Mouse (Mus musculus): ENCODE results near the gene Zbtb3. TPM values are rescaled to one million over a fixed set of nuclear protein-coding genes. Genes with fewer than 3 reads are reported as not detected.

Gene Zbtb3
- polyA plus RNA-seq, 1 experiment from 2014 or later: 6.8 TPM

DNA sequence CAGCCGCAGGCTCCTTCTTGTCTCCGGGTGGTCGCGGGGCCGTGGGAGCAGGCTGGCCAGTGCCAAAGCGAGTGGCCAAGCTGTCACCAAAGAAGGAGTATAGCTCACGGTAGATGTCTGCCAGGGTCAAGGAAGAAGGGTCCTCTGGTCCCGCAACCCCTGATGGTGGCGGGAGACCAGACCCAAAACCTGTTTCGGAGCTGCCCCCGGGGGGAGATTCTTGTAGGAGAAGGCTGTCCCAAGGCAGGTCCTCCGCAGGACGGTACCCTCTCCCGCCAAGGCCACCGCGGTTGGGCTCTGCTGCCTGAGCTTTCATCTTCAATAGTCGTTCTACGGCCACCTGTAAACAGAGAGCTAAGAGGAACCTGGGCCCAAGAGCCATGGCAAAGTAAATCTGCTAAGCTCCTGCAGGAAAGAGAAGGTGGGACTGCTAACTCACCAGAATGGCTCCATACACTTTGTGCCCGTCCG lies 27.4 kb upstream of the Zbtb3 start:
- DNase-seq (ENCODE audit: extremely low spot score, low spot score): peak; percentile 31
- peaks cover 52% of the 10 kb centered on the region for H3K4me1 ChIP-seq
- peak overlapping the region; percentile 88 for H3K4me3 ChIP-seq
- H3K27me3 ChIP-seq (ENCODE audit: poor library complexity, severe bottlenecking): no peaks in the 10 kb centered on the region
- H3K9me3 ChIP-seq: no peaks in the 10 kb centered on the region
- WGBS: 8% methylated on average over 20 of the region's 20 CpGs
- H3K36me3 ChIP-seq (replicated peaks): peaks cover 70% of the 10 kb centered on the region
- peak overlapping the region; percentile 98 for H3K27ac ChIP-seq

DNA sequence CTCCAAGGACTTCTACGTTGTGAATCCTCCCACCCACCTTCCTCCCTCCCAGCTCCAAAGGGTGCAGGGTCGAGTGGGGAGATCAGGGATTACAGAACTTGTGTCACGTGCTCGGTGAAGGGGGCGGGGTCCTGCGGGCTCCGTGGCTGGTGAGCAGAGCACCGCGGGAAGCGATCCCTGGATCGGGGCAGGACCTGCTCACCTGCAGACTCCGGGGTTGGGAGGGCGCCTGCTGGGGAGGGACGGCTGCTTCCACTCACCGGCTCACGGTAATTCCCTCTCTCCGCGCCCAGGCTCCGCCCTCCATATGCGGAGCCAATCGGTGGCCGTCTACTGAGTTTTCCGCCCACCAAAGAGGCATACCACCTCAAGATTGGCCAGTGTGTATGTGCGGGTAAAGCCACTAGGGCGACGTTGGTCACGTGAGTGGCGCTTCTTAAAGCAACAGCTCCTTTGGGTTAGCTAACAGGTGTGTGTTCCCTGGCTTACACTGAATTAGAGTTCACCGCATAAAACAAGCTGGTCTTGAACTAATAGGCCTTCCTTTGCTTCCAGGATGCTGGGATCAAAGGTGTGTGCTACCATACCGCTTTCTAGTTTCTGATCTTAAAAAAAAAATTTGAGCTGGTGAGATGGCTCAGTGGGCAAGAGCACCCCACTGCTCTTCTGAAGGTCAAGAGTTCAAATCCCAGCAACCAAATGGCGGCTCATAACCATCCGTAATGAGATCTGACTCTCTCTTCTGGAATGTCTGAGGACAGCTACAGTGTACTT lies 16.2 kb upstream of the Zbtb3 start, which contains the start of gene Taf6l:
Gene Taf6l (minus strand): TSS at position 410 of the 774 bp plus-strand sequence.
- H3K9me3 ChIP-seq: no peaks in the 10 kb centered on the region
- peak within 1 kb of the TSS; percentile 89 for H3K27ac ChIP-seq
- H3K4me3 ChIP-seq: peak within 1 kb of the TSS; percentile 73
- no peaks in the 10 kb centered on the region for H3K27me3 ChIP-seq (ENCODE audit: poor library complexity, severe bottlenecking)
- peak; percentile 90 for DNase-seq (ENCODE audit: extremely low spot score, low spot score)
- peaks cover 43% of the 10 kb centered on the region for H3K36me3 ChIP-seq (replicated peaks)
- peaks cover 25% of the 10 kb centered on the region for H3K4me1 ChIP-seq
- WGBS: 1% methylated on average over 32 of the region's 32 CpGs

DNA sequence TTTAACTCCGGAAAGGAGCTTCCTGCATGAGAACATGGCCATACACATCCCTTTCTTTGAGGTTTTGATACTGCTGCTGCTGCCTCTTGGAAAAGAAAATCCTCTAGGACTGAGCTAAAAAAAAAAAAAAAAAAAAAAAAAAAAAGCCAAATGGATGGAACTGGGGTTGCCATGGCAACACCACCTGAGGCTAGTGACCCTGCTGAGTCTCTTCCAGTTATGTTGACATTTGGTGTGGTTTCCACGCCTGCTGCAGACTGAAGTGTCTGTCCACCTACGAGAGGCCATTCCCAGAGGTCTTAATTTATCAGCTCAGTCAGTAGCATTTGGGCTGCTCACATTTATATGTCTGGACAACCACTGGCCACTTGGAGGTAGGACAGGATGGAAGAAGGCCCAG lies 13.8 kb upstream of the Zbtb3 start:
- no peak overlapping the region for H3K4me3 ChIP-seq
- 21% methylated on average over 3 of the region's 3 CpGs for WGBS
- no peaks in the 10 kb centered on the region for H3K9me3 ChIP-seq
- H3K27me3 ChIP-seq (ENCODE audit: poor library complexity, severe bottlenecking): no peaks in the 10 kb centered on the region
- DNase-seq (ENCODE audit: extremely low spot score, low spot score): peak; percentile 21
- H3K27ac ChIP-seq: peak overlapping the region; percentile 40; the same call in 1 of the 2 replicates
- H3K4me1 ChIP-seq: peaks cover 25% of the 10 kb centered on the region
- H3K36me3 ChIP-seq (replicated peaks): peaks cover 40% of the 10 kb centered on the region

DNA sequence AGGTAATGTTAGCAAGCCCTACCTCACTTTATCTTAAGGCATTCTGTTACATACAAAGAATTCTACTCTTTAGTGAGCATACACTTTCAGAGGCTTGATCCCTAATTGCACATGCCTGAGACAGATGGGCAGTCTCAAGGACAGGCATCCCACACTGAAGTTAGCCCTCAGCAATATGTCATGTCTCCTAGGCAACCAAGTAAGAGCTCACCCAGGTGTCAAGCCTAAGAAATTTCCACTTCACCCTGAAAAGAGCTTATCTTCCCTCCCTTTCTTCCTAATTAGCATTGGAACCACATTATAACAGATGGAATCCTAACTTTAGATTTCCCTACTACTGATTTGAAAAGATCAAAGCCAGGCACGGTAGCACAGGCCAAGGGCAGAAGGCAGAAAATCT lies 13.2 kb upstream of the Zbtb3 start:
- DNase-seq (ENCODE audit: extremely low spot score, low spot score): no peak
- peaks cover 40% of the 10 kb centered on the region for H3K36me3 ChIP-seq (replicated peaks)
- H3K4me3 ChIP-seq: no peak overlapping the region
- WGBS: 61% methylated on average over 1 of the region's 1 CpGs
- no peaks in the 10 kb centered on the region for H3K27me3 ChIP-seq (ENCODE audit: poor library complexity, severe bottlenecking)
- peak overlapping the region; percentile 40; the same call in 1 of the 2 replicates for H3K27ac ChIP-seq
- peaks cover 25% of the 10 kb centered on the region for H3K4me1 ChIP-seq
- no peaks in the 10 kb centered on the region for H3K9me3 ChIP-seq

DNA sequence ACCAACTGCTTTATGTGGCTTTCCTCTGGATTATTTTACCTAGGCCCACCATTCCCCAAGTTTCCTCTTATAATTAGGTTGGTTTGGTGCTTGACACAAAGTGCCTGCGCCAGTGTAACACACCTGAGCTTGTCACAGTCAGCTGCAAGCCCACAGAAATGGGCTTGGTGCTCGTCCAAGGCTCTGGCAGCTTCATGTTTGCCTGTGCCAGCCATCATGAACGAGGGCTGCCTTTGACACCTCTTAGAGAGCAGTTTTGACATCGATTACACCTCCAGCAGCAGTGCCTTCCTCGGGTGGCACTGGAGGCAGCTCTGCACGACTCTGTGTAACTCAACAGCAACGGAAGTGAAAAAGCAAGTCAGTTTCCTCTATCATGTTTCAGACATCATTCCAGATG lies 12.2 kb upstream of the Zbtb3 start:
- Histone ChIP-seq H3K9me3 (no peaks in the 10 kb centered on the region), H3K27ac (no peak overlapping the region), H3K4me1 (peaks cover 22% of the 10 kb centered on the region), H3K36me3 (replicated peaks) (peaks cover 44% of the 10 kb centered on the region), H3K4me3 (no peak overlapping the region), H3K27me3 (ENCODE audit: poor library complexity, severe bottlenecking) (no peaks in the 10 kb centered on the region)
- DNase-seq (ENCODE audit: extremely low spot score, low spot score): no peak
- 88% methylated on average over 7 of the region's 7 CpGs for WGBS

DNA sequence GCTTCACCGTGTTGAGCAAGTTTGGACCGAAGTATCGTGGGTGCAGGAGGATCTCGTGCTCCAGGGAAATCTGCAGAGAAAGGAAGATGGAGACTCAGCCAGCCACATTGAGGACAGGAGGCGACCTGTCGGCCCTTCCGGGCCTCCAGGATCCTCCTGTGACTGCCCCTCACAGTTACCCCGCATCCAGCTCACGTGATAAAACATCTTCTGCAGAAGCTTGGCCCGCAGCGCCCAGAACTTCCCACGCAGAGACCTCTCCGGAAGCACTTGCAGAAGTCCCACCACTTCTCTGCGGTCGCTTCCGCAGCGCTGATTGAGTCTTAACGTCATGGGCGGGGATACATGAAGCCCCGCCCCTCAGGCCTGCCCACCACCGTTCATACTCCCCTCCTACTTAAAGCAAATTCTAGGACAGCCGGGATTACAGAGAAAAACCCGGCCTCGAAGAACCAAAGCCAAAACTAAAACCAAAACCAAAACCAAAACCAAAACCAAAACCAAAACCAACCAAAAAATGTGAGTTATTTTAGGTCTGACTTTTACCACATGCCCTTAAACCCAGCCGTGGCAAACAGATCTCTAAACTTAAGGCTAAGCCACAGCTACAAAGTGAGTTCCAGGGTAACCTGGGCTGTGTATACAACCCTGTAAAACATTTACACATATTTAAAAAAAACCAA lies 4.0 kb upstream of the Zbtb3 start, which contains the start of gene Polr2g:
Gene Polr2g (minus strand): TSS at position 314 of the 683 bp plus-strand sequence.
- DNase-seq (ENCODE audit: extremely low spot score, low spot score): peak; percentile 85
- H3K27me3 ChIP-seq (ENCODE audit: poor library complexity, severe bottlenecking): no peaks in the 10 kb centered on the region
- H3K9me3 ChIP-seq: no peaks in the 10 kb centered on the region
- WGBS: 2% methylated on average over 25 of the region's 25 CpGs
- H3K4me1 ChIP-seq: peaks cover 27% of the 10 kb centered on the region
- peak within 1 kb of the TSS; percentile 87 for H3K27ac ChIP-seq
- peak within 1 kb of the TSS; percentile 76 for H3K4me3 ChIP-seq
- peaks cover 35% of the 10 kb centered on the region for H3K36me3 ChIP-seq (replicated peaks)

DNA sequence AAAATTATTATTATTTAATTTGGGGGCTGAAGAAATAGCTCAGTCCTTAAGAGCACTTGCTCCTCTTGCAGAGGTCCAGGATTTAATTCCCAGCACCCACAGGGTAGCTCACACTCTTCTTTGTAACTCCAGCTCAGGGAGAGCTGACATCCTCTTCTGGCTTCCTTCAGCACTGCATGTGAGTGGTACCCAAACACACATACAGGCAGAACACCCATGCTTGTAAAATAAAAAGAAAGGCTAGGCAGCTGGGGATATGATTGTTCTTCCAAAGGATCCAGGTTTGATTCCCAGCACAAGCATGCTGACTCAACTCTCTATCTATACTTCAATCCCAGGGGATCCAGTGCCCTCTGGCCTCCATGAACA lies 3.4 kb upstream of the Zbtb3 start:
- Histone ChIP-seq H3K9me3 (no peaks in the 10 kb centered on the region), H3K4me3 (peak overlapping the region; percentile 76), H3K36me3 (replicated peaks) (peaks cover 35% of the 10 kb centered on the region), H3K4me1 (peaks cover 32% of the 10 kb centered on the region), H3K27me3 (ENCODE audit: poor library complexity, severe bottlenecking) (no peaks in the 10 kb centered on the region), H3K27ac (no peak overlapping the region)
- DNase-seq (ENCODE audit: extremely low spot score, low spot score): no peak

DNA sequence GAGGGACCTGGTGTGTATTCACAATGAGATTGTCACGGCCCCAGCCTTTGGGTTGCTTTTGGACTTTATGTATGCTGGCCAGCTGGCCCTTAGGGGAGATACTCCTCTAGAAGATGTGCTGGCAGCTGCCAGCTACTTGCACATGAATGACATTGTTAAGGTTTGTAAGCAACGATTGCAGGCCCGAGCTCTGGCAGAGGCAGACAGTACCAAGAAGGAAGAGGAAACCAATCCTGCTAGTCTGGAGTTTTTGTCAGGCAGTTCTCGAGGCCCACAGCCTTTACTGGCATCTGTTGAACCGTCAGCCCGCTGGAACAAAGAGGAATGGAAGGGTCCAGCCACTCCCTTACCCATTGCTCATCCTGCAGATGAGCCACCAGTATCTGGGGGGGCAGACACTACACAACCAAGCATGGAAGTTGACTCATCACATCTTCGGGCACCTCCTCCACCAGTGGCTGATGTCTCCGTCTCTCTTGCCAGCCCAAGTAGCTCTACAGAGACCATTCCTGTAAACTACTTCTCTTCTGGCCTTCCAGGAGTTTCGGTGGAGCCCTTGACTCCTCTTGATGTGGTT lies 937 bp downstream of the Zbtb3 start:
- DNase-seq (ENCODE audit: extremely low spot score, low spot score): no peak
- Histone ChIP-seq H3K27ac (peak overlapping the region; percentile 90), H3K4me3 (peak overlapping the region; percentile 65), H3K27me3 (ENCODE audit: poor library complexity, severe bottlenecking) (no peaks in the 10 kb centered on the region), H3K9me3 (no peaks in the 10 kb centered on the region), H3K36me3 (replicated peaks) (peaks cover 52% of the 10 kb centered on the region), H3K4me1 (peaks cover 21% of the 10 kb centered on the region)
- WGBS: 94% methylated on average over 9 of the region's 9 CpGs

DNA sequence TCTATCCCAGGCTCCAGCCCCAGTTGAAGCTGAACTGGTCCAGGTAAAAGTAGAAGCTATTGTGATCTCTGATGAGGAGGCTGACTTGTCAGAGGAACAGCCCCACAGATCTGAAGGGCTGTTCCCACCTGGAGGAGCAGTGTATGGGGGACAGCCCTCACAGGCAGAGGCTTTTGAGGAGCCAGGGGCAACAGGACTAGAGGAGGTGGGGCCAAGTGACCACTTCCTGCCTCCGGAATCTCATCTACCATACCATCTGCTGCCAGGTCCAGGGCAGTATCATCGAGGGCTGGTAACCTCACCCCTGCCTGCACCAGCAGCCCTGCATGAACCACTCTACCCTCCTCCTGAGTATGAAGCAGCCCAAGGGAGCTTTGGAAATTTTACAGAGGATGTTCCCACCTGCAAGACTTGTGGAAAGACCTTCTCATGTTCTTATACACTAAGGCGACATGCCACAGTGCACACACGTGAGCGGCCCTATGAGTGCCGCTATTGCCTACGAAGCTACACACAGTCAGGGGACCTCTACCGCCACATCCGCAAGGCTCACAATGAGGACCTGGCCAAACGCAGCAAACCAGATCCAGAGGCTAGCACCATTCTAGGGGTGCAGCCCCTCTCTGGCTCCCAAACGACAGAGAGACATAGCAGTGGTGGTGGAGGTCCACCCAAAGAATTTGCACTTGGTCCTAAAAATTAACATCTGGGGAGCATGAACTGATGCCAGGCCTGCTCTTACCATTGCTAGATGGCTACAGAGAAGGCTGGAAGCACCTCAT lies 1.7 kb downstream of the Zbtb3 start:
- 90% methylated on average over 11 of the region's 11 CpGs for WGBS
- Histone ChIP-seq H3K36me3 (replicated peaks) (peaks cover 59% of the 10 kb centered on the region), H3K9me3 (no peaks in the 10 kb centered on the region), H3K27me3 (ENCODE audit: poor library complexity, severe bottlenecking) (no peaks in the 10 kb centered on the region), H3K4me3 (peak overlapping the region; percentile 65; the same call in 1 of the 2 replicates), H3K27ac (0 out of 2 replicates have a peak overlapping the region, but pooled peaks have one; percentile 90), H3K4me1 (peaks cover 21% of the 10 kb centered on the region)
- DNase-seq (ENCODE audit: extremely low spot score, low spot score): no peak

DNA sequence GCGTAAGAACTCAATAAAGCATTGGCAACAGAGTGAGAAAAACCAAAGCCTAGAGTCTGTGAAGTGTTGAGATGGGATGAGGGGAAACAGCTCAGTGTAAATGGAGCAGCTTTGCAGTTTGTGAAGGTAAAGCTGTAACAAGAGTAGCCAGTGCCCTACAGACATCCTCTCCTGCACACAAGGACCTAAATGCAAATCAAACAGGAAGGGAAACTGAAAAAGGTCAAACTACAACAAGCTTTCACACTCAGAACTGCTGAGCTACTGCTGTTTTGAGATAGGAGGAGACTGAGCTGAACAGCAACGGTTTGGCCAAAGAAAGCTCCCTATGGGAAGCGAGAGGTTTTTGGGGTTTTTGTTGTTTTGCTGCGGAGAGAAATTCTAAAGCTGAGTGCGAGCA lies 4.5 kb downstream of the Zbtb3 start:
- Histone ChIP-seq H3K9me3 (no peaks in the 10 kb centered on the region), H3K27ac (no peak overlapping the region), H3K4me1 (peaks cover 17% of the 10 kb centered on the region), H3K4me3 (no peak overlapping the region), H3K27me3 (ENCODE audit: poor library complexity, severe bottlenecking) (no peaks in the 10 kb centered on the region), H3K36me3 (replicated peaks) (peaks cover 86% of the 10 kb centered on the region)
- DNase-seq (ENCODE audit: extremely low spot score, low spot score): no peak
- WGBS: 96% methylated on average over 5 of the region's 5 CpGs

DNA sequence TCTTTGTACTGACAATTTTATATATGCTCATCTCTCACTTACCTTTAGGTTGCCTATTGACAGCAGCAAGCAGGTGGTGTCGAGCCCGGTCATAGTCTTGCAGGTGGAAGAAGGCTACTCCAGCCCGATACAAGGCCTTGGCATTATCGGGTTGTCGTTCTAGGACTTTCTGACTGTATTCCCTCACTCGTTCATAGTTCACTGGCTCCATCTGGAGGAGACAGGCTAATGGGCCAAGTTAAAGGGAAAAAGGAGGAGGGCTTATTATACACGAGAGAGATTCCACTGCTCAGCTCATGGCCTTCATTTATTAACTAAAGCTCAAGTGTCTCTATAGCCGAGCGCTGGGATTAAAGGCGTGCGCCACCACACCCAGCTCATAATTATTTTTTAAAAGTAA lies 13.5 kb downstream of the Zbtb3 start:
- Histone ChIP-seq H3K4me3 (peak overlapping the region; percentile 4; the same call in 1 of the 2 replicates), H3K36me3 (replicated peaks) (peaks cover 65% of the 10 kb centered on the region), H3K4me1 (peaks cover 31% of the 10 kb centered on the region), H3K27me3 (ENCODE audit: poor library complexity, severe bottlenecking) (no peaks in the 10 kb centered on the region), H3K9me3 (no peaks in the 10 kb centered on the region), H3K27ac (no peak overlapping the region)
- WGBS: 90% methylated on average over 11 of the region's 11 CpGs
- DNase-seq (ENCODE audit: extremely low spot score, low spot score): no peak

DNA sequence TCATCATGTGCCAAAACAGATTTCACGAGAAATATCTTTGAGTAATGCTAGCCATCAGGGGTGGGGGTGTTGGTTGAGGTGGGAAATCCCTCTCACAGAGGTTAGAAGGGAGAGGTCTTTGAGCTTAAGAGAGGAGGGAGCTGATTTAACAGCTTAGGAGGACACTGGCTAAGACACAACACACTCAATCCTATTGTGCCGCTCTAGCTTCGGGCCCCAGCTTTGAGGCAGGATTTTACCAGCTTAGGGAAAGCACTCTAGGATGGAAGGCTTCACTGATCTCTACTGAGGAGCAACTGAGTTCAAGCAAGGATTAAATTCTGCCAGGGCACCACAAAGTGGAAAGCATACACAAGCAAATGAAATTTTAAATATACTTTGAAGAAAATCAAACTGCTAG lies 14.6 kb downstream of the Zbtb3 start:
- Histone ChIP-seq H3K36me3 (replicated peaks) (peaks cover 57% of the 10 kb centered on the region), H3K27me3 (ENCODE audit: poor library complexity, severe bottlenecking) (no peaks in the 10 kb centered on the region), H3K4me3 (peak overlapping the region; percentile 81), H3K27ac (no peak overlapping the region; the same call in 1 of the 2 replicates), H3K4me1 (peaks cover 38% of the 10 kb centered on the region), H3K9me3 (no peaks in the 10 kb centered on the region)
- DNase-seq (ENCODE audit: extremely low spot score, low spot score): no peak
- WGBS: 75% methylated on average over 3 of the region's 3 CpGs
